Mouse (Mus musculus) embryonic fibroblast, embryonic 13.5 days (primary cell): ENCODE data around the gene Gpatch2.

Source experiments
- CTCF ChIP-seq: IDR thresholded peaks from 2 replicates; pipeline ENCODE4 v1.5.1; 2011; ENCODE audit warnings: mild to moderate bottlenecking, control low read depth, low read length, moderate library complexity, borderline replicate concordance; ENCODE audit not compliant: insufficient read depth
- POLR2A ChIP-seq: IDR thresholded peaks from 2 replicates; pipeline ENCODE4 v1.6.1; 2011; ENCODE audit warnings: low read depth, mild to moderate bottlenecking, control low read depth, low read length, moderate library complexity

- TF ChIP-seq POLR2A, result no peak
- no peak for TF ChIP-seq CTCF
Observed at GRCm38 (mm10) chr1:187291480-187292394, 76.4 kb downstream of the Gpatch2 start.
